Mouse (Mus musculus) G1E (cell line): ENCODE data around the gene Prkrip1. TPM values are rescaled to one million over a fixed set of nuclear protein-coding genes. Genes with fewer than 3 reads are reported as not detected.
"Not testable (repeated sequence)": the region's sequence is repeated elsewhere in the genome, so short reads cannot be mapped to it uniquely, and the experiment has no call there.

ENCODE experiments used
- ATAC-seq: 2 replicates; pipeline ENCODE4 v1.8.0; 2016; ENCODE audit warnings: mild to moderate bottlenecking; ENCODE audit not compliant: insufficient number of reproducible peaks, poor library complexity, low FRiP score, severe bottlenecking; ENCODE audit errors: extremely low read depth
- DNase-seq: peaks from one replicate; pipeline ENCODE4 v3.0.0; 2012; ENCODE audit warnings: low spot score
- H3K27me3 ChIP-seq: 2 replicates; pipeline ENCODE4 v1.6.1; 2012; ENCODE audit warnings: mild to moderate bottlenecking, low read length, inconsistent platforms; ENCODE audit not compliant: insufficient read depth
- H3K36me3 ChIP-seq: replicated peaks from 2 replicates; pipeline ENCODE3; 2012; ENCODE audit warnings: mild to moderate bottlenecking, inconsistent platforms
- H3K4me1 ChIP-seq: 2 replicates; pipeline ENCODE4 v1.6.1; 2012; ENCODE audit warnings: low read depth, low read length, inconsistent platforms, mixed read lengths; ENCODE audit not compliant: insufficient read depth
- H3K4me3 ChIP-seq: 2 replicates; pipeline ENCODE4 v1.5.1; 2012; ENCODE audit warnings: low read depth, mild to moderate bottlenecking, inconsistent platforms, low read length, moderate library complexity, mixed read lengths
- H3K9me3 ChIP-seq: replicated peaks from 2 replicates; pipeline ENCODE4 v1.6.1; 2012; ENCODE audit warnings: inconsistent platforms
- CTCF ChIP-seq: IDR thresholded peaks from 2 replicates; pipeline ENCODE4 v1.5.1; 2012; ENCODE audit warnings: low read depth, low read length, inconsistent platforms, mixed read lengths
- GATA1 ChIP-seq: IDR thresholded peaks from 2 replicates; pipeline ENCODE4 v1.6.1; 2012; ENCODE audit warnings: borderline replicate concordance, low read length, inconsistent platforms, mixed read lengths
- GATA2 ChIP-seq: IDR thresholded peaks from 2 replicates; pipeline ENCODE4 v1.6.1; 2012; ENCODE audit warnings: low read depth, low read length, inconsistent platforms, borderline replicate concordance
- POLR2AphosphoS5 ChIP-seq: IDR thresholded peaks from 2 replicates; pipeline ENCODE4 v1.6.1; 2012; ENCODE audit warnings: low read depth, low read length, inconsistent platforms; ENCODE audit not compliant: insufficient replicate concordance
- TAL1 ChIP-seq: conservative IDR thresholded peaks from 2 replicates; pipeline ENCODE4 v1.6.1; 2012; ENCODE audit warnings: low read depth, low read length, inconsistent platforms, mixed read lengths
- polyA plus RNA-seq: library from polyadenylated mRNA; stranded (reverse); fragments of >175 nt; gene quantifications from 2 replicates; pipeline ENCODE4 v1.2.3, GENCODE M21; 2012
- total RNA-seq, 2 experiments: library from RNA; stranded (forward) in 1 of 2; stranded (reverse) in 1 of 2; fragments of 200-1000 nt in 1 of 2; fragments of >200 nt in 1 of 2; fragmentation: Nextera tagmentation in 1 of 2; gene quantifications; 2 replicates each; pipeline ENCODE4 v1.2.3; 2014 to 2017

Prkrip1 gene
- total and polyA plus RNA-seq, 3 experiments = 12.8 to 55.5 (median 52.3) TPM

DNA sequence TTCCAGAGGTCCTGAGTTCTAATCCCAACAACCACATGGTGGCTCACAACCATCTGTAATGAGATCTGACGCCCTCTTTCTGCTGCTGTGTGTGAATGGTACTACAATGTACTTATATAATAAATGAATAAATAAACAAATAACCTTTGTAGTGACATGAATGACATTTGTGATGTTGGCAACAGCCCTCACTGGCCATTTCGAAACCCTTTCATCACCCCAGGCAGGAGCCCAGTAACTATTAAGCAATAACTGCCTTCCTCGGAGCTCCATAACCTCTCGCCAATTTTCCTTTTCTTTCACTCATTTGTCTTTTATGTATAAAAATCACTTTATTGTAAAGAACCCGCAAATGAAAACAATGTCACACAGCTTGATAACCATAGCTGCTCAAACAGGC lies 15.0 kb upstream of the Prkrip1 start:
- TF ChIP-seq GATA2 = no peak
- no peak for TF ChIP-seq GATA1
- TF ChIP-seq TAL1 = no peak
- no peak for TF ChIP-seq POLR2AphosphoS5
- TF ChIP-seq CTCF = no peak
- no peak for DNase-seq
- Histone ChIP-seq H3K9me3 (no peaks in the 10 kb centered on the region), H3K4me1 (0 out of 2 replicates have a peak, but pooled peaks cover 3% of the 10 kb centered on the region), H3K36me3 (no peaks in the 10 kb centered on the region), H3K27me3 (peaks cover 3% of the 10 kb centered on the region; the same call in 1 of the 2 replicates), H3K4me3 (no peak overlapping the region)
- no peak for ATAC-seq

DNA sequence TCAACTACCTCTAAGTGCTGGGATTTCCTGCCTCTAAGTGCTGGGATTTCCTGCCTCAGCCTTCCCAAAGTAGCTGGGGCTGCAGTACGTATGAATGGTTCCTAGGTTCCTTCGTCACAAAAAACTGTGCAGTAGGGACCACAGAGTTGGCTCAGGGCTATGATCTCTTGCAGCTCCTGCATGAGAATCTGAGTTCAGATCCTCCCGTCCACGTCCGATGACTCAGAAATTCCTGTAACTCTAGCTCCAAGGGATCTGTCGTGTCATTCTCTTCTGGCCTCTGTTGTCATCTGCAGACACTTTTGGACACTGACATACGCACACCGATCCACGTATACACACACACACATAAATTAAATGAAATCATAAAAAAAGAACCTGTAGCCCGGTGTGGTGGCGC lies 14.0 kb upstream of the Prkrip1 start:
- DNase-seq (no peak), ATAC-seq (no peak)
- H3K36me3 ChIP-seq = no peaks in the 10 kb centered on the region
- no peaks in the 10 kb centered on the region; the same call in 1 of the 2 replicates for H3K27me3 ChIP-seq
- H3K4me1 ChIP-seq = no peaks in the 10 kb centered on the region
- H3K4me3 ChIP-seq = no peak overlapping the region
- TF ChIP-seq CTCF (no peak), POLR2AphosphoS5 (no peak), GATA2 (no peak), TAL1 (no peak), GATA1 (no peak)
- no peaks in the 10 kb centered on the region for H3K9me3 ChIP-seq

DNA sequence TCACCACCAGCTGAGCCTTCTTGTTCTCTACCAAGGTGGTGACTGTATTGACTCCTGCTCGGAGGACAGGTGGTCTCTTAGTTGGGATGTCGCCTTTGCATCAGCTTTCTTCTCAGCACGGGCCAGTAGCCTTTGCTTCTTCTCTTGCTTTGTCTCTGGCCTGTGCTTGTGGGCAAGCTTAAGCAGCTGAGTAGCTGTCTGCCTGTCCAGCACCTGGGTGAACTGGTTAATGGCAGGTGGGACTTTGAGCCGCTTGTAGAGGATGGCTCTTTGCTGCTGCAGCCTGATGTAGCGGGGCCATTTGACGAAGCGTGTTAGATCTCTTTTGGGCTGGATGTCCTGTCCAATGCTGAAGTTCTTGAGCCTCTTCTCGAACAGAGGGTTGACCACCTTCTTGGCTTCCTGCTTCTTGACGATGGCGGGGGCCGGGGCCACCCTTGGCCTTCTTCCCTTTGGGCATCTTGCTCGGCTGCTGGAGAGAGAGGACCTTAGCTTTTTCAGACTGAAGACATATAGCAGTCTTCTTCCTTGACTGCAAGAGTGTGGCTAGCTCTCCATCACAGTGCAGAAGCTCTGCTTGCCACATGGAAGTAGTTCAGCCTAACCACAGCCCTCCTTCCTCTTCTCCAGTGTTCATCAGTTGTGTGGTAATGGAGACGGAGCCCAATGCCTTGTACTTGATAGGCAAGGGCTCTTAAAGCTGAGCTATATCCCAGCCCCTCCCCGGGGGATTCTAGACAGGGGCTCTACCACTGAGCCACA lies 12.8 kb upstream of the Prkrip1 start:
- not testable (repeated sequence) for H3K4me3 ChIP-seq, H3K4me1 ChIP-seq, H3K9me3 ChIP-seq, H3K27me3 ChIP-seq, ATAC-seq, H3K36me3 ChIP-seq, DNase-seq

DNA sequence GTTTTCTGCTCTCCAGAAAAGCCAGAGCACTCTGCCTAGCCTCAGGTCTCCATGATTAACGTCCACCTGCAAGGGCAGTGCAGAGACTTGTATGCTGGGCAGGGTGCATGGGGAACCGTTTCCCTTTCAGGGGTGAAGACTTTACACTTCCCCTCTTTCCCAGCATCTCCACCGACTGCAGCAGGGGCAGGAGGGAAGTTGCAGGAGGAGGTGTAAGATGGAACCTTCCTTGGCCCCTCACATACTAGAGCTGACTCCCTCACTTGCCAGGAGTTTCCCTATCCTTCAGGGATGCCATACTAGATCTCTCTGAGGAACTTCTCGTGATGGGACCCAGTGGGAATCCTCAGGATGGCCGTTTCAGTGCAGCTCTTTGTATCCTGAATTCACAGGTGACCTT lies 11.8 kb upstream of the Prkrip1 start:
- no peaks in the 10 kb centered on the region for H3K36me3 ChIP-seq
- no peak for TF ChIP-seq GATA1
- no peak for ATAC-seq

DNA sequence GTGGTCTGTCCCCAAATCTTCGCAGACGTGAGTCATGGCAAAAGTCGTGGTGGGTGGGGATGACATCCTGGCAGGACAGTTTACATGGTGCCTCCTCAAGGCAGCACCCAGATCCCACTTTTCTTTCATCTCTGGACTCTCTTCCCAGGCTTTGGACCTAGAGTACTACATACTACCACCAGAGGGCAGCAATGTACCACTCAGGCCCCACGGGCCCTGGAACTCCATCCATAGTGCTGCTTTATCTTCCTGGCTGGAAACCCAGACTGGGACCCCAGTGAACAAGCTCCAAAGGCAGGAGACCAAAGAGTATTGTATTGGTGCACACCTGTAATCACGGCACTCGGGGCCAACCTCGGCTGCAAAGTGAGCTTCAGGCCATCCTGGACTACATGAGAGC lies 3.1 kb upstream of the Prkrip1 start:
- Histone ChIP-seq H3K4me3 (no peak overlapping the region), H3K27me3 (no peaks in the 10 kb centered on the region), H3K36me3 (peaks cover 17% of the 10 kb centered on the region), H3K9me3 (no peaks in the 10 kb centered on the region), H3K4me1 (peaks cover 18% of the 10 kb centered on the region)
- DNase-seq (no peak), ATAC-seq (0 out of 2 replicates have a peak, but pooled peaks have one; percentile 42)
- peak; percentile 67 for TF ChIP-seq CTCF
- TF ChIP-seq TAL1 = no peak
- TF ChIP-seq POLR2AphosphoS5 = no peak
- no peak for TF ChIP-seq GATA1
- no peak for TF ChIP-seq GATA2

More for the DNA sequence above, 11.8 kb upstream of the Prkrip1 start:
- Histone ChIP-seq H3K4me1 (no peaks in the 10 kb centered on the region), H3K9me3 (no peaks in the 10 kb centered on the region), H3K4me3 (no peak overlapping the region), H3K27me3 (no peaks in the 10 kb centered on the region)
- no peak for DNase-seq

DNA sequence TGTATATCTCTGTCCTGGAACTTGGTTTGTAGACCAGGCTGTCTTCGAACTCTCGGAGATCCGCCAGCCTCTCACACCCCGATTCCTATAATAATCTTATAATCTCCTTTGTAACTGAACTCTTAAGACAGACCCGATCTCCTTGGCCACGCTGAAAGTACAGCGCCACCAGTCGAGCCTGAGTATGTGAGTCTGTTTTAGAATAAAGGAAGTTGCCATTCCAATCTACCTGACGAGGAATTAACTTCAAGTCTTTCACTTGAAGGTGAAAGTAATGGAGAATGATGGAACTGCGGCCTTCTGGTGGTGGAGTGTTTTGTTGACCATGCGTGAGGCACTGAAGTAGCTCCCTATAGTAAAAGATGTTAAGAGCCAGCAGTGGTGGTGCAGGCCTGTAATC lies 763 bp upstream of the Prkrip1 start:
- Histone ChIP-seq H3K27me3 (no peaks in the 10 kb centered on the region), H3K9me3 (no peaks in the 10 kb centered on the region), H3K36me3 (peaks cover 40% of the 10 kb centered on the region), H3K4me1 (peaks cover 21% of the 10 kb centered on the region), H3K4me3 (peak overlapping the region; percentile 24; the same call in 1 of the 2 replicates)
- DNase-seq (no peak), ATAC-seq (no peak)
- TF ChIP-seq POLR2AphosphoS5 = no peak
- no peak for TF ChIP-seq GATA1
- TF ChIP-seq TAL1 = no peak
- TF ChIP-seq GATA2 = no peak
- TF ChIP-seq CTCF = no peak

DNA sequence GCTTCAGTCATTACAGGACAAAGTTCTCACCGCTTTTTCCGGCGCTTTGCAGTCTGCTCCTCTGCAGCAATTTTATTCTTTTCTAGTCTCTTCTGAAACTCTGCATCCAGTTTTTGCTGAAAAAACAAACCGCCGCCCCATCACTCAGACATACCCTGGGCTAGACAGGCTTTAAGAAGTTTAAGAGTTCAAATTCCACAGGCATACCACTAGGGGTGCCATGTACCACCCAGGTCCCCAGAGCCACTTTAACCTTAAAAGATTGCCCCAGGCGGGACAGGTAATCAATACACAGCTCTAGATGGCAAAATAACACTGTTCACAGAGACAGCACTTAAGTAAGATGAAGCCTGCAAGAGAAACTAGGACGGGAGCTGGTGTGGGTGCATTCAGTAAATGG lies 6.9 kb downstream of the Prkrip1 start:
- DNase-seq = no peak
- Histone ChIP-seq H3K4me3 (no peak overlapping the region), H3K9me3 (no peaks in the 10 kb centered on the region), H3K4me1 (peaks cover 24% of the 10 kb centered on the region), H3K27me3 (no peaks in the 10 kb centered on the region), H3K36me3 (peaks cover 96% of the 10 kb centered on the region)
- TF ChIP-seq GATA2 (no peak), GATA1 (no peak), POLR2AphosphoS5 (no peak), CTCF (no peak), TAL1 (no peak)
- no peak for ATAC-seq
